9 mouse cellular contexts compared by ENCODE assay signal in the genomic region with DNA sequence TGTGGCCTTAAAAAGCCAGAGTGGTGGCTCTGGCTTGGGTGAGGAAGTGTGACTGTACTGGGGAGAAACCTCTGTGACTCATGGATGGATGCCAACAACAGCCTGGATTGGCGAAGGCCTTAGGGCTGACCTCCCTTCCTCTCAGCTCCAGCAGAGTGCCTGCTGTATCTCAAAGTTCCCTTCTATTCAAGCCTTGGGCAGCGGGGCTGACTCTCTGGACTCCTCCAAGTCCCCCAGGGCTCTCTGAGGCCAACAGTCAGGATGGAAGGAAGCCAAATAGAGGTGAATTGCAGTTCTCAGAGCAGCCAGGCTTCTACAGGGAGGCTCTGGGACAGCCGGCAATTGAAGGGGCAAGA.
DNase-seq lines count a peak whose midpoint lies in the region; ATAC-seq lines count a peak whose summit lies in the region.
"Had no signal": no experiment of that assay in that cellular context is flagged by ENCODE, and none has a peak within 500 bp of the region (broad histone marks: within the 10 kb centered on the region; RNA-seq: fewer than 3 reads in every experiment).

No protein-coding gene starts in this region.

- H3K4me1 ChIP-seq in heart, embryonic 15.5 days (replicated peaks), result peaks cover 11% of the 10 kb centered on the region

- no peak overlapping the region for H3K4me3 ChIP-seq in heart, embryonic 15.5 days
- H3K4me3 ChIP-seq: left cerebral cortex, adult 2 months; myocyte had no signal

- no peak overlapping the region for H3K27ac ChIP-seq in heart, embryonic 15.5 days
- H3K27ac ChIP-seq: left cerebral cortex, adult 2 months had no signal

- WGBS in heart, embryonic 15.5 days, result 36% methylated on average over 3 of the region's 3 CpGs

- peak; percentile 51; the same call in 1 of the 2 replicates for ATAC-seq in heart, embryonic 15.5 days (replicated peaks; ENCODE audit: insufficient number of reproducible peaks, insufficient read depth, low FRiP score, low read depth)

- H3K36me3 ChIP-seq in heart, embryonic 15.5 days, result no peaks in the 10 kb centered on the region

- H3K27me3 ChIP-seq in heart, embryonic 15.5 days, result no peaks in the 10 kb centered on the region

- peak; percentile 70 for DNase-seq in adrenal gland, adult 2 months
- peak; percentile 63 for DNase-seq in adrenal gland, postnatal 10 days
- peak; percentile 8 to 33 for DNase-seq in kidney, postnatal 36 days
- DNase-seq in adipocyte (ENCODE audit: low spot score), result no peak
- no peak for DNase-seq in embryo, embryonic 11 days
- no peak for DNase-seq in thymus, postnatal 0 days (ENCODE audit: low spot score)

- H3K4me2 ChIP-seq in heart, embryonic 15.5 days, result no peak overlapping the region

- H3K9me3 ChIP-seq in heart, embryonic 15.5 days (replicated peaks), result peaks cover 24% of the 10 kb centered on the region; the same call in 1 of the 2 replicates

- no peak overlapping the region for H3K9ac ChIP-seq in heart, embryonic 15.5 days

Comparison
In these comparisons a context has a peak if more than half of its experiments do, and no peak if none do; other contexts are left out.
1. DNase-seq: peak in adrenal gland, adult 2 months (single experiment), adrenal gland, postnatal 10 days (single experiment) and kidney, postnatal 36 days (2 of 2); none in adipocyte (single experiment), embryo, embryonic 11 days (single experiment) and thymus, postnatal 0 days (single experiment).